Mouse (Mus musculus): Measurements from ENCODE around the gene Nostrin. TPM values are rescaled to one million over a fixed set of nuclear protein-coding genes. Genes with fewer than 3 reads are reported as not detected.

Nostrin gene
- polyA plus RNA-seq, 1 experiment from 2014 or later, result 0.10 TPM

DNA sequence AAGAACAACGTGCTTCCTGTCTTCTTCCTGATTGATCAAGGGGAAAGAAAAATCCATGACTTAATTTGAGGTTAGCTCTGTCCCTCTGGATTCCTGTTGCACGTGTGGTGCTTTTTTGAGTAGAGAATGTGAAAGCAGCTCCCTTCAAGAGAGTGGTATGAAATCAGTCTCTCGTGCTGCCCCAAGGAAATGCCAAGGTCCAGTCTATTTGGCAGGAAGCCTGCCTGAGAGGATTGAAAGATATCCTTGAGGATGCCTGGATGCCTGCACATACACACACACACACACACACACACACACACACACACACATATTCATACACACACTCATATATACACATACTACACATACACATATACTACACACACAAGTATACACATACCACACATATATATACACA is 13.1 kb downstream of the Nostrin start:
- in situ Hi-C loops (cut with MboI; ENCODE audit: low pct_unique_long_range_greater_than_20kb), result no loop called here
- DNase-seq (ENCODE audit: low read depth, low spot score), result no peak
- TF ChIP-seq CTCF (IDR thresholded peaks at IDR 0.05), result no peak
- CTCF ChIA-PET, result no interaction called here
- no peak for ATAC-seq
- no peaks in the 10 kb centered on the region for H3K27me3 ChIP-seq
- POLR2A ChIA-PET, result no interaction called here

DNA sequence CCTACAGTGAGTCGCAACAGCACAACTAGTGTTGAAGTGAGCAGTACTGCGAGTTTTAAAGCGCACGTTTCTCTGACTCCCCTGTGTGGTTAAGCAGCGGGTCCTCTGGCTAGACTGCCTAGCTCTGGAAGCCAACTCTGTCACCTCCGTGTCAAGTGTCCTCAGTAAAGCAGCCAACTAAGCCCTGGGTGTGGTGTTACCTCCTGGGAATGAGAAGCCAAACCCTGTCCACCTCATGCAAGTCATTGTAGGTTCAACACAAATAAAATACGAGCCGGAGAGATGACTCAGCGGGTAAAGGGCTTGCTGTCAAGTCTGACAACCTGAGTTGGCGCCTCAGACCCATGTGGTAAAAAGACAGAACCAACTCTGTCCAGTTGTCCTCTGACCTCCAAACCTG is 13.6 kb downstream of the Nostrin start:
- no peaks in the 10 kb centered on the region for H3K27me3 ChIP-seq
- in situ Hi-C loops (cut with MboI; ENCODE audit: low pct_unique_long_range_greater_than_20kb), result no loop called here
- no peak for TF ChIP-seq CTCF (IDR thresholded peaks at IDR 0.05)
- ATAC-seq (no peak), DNase-seq (ENCODE audit: low read depth, low spot score) (no peak)
- CTCF ChIA-PET, result no interaction called here
- POLR2A ChIA-PET, result no interaction called here

GRCm38 (mm10) chr2:69150841-69151240 is 15.2 kb downstream of the Nostrin start:
- no peaks in the 10 kb centered on the region for H3K27me3 ChIP-seq
- no peak for TF ChIP-seq CTCF (IDR thresholded peaks at IDR 0.05)
- ChIA-PET POLR2A (no interaction called here), CTCF (no interaction called here)
- no peak for DNase-seq (ENCODE audit: low read depth, low spot score)
- no peak for ATAC-seq
- in situ Hi-C loops (cut with MboI; ENCODE audit: low pct_unique_long_range_greater_than_20kb), result no loop called here

DNA sequence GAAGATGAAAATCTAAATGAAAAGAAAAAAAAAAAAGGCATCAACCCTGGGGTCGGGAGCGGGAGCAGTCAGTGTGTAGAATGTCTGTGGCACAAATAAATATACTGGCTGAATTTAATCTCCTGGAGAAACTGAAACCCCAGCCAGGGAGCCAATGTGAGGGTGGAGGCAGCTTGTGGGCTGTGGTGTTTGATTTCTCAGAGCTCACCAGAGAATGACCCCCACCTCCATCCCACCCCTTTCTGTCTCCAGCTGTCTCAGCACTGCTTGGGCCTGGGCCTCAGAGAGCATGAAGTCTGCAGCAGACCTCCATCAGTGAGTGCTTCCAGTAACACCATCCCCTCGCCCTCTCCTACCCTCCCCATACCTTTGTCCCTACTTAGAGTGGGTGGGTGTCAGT is 20.3 kb downstream of the Nostrin start:
- ATAC-seq (no peak), DNase-seq (ENCODE audit: low read depth, low spot score) (no peak)
- TF ChIP-seq CTCF (IDR thresholded peaks at IDR 0.05), result no peak
- H3K27me3 ChIP-seq, result no peaks in the 10 kb centered on the region
- POLR2A ChIA-PET, result interaction anchor here (0.6 kb wide), 1 partner anchor 19 kb away, joined by 3 read pairs; no protein-coding TSS in a partner anchor
- CTCF ChIA-PET, result no interaction called here
- in situ Hi-C loops (cut with MboI; ENCODE audit: low pct_unique_long_range_greater_than_20kb), result no loop called here

GRCm38 (mm10) chr2:69156283-69156682 is 20.7 kb downstream of the Nostrin start:
- ATAC-seq (no peak), DNase-seq (ENCODE audit: low read depth, low spot score) (no peak)
- no peak for TF ChIP-seq CTCF (IDR thresholded peaks at IDR 0.05)
- in situ Hi-C loops (cut with MboI; ENCODE audit: low pct_unique_long_range_greater_than_20kb), result no loop called here
- POLR2A ChIA-PET, result interaction anchor here (0.6 kb wide), 1 partner anchor 19 kb away, joined by 3 read pairs; no protein-coding TSS in a partner anchor
- CTCF ChIA-PET, result no interaction called here
- no peaks in the 10 kb centered on the region for H3K27me3 ChIP-seq

GRCm38 (mm10) chr2:69158907-69159306 is 23.3 kb downstream of the Nostrin start:
- no peak for ATAC-seq
- TF ChIP-seq CTCF (IDR thresholded peaks at IDR 0.05), result no peak
- ChIA-PET POLR2A (interaction anchor here (1.6 kb wide), 1 partner anchor 10 kb away, joined by 4 read pairs; no protein-coding TSS in a partner anchor), CTCF (interaction anchor here (1.2 kb wide), 1 partner anchor 9 kb away, joined by 3 read pairs; no protein-coding TSS in a partner anchor)
- in situ Hi-C loops (cut with MboI; ENCODE audit: low pct_unique_long_range_greater_than_20kb), result no loop called here
- no peaks in the 10 kb centered on the region for H3K27me3 ChIP-seq
- DNase-seq (ENCODE audit: low read depth, low spot score), result no peak

DNA sequence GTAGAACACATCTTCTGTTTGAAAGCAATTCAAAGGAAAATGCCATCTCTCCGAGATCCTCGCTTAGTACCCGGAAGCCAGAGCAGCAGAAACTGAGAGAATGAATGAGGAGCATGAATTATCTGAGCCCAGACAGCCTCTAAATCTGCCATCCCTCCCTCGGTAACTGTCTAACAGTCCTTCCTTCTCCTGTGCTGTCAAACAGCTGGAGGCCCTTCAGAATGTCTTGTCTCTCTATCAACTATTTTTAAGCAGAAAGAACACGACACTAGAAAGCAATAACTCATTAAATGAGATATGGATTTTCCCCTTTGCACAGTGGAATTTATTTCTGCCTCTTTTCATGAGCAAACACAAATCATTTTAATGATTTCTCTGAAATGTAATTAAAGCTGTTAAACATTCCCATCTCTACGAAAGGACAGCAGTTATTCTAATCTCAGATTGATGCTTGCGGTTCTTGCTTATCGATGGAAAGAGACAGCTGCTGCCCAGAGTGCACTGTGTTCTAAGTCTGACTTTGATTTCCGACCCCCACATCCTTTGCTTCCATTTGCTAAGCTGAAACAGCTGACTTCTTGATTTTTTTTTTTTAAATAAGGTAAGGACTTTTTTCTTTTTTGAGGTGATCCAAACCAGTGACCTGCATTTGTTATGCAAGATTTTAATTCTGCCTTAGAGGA is 34.9 kb downstream of the Nostrin start:
- DNase-seq (ENCODE audit: low read depth, low spot score) (no peak), ATAC-seq (no peak)
- ChIA-PET CTCF (interaction anchor here (2.1 kb wide), 1 partner anchor 11 kb away, joined by 7 read pairs; no protein-coding TSS in a partner anchor), POLR2A (no interaction called here)
- no peaks in the 10 kb centered on the region for H3K27me3 ChIP-seq
- in situ Hi-C loops (cut with MboI; ENCODE audit: low pct_unique_long_range_greater_than_20kb), result no loop called here
- no peak for TF ChIP-seq CTCF (IDR thresholded peaks at IDR 0.05)

DNA sequence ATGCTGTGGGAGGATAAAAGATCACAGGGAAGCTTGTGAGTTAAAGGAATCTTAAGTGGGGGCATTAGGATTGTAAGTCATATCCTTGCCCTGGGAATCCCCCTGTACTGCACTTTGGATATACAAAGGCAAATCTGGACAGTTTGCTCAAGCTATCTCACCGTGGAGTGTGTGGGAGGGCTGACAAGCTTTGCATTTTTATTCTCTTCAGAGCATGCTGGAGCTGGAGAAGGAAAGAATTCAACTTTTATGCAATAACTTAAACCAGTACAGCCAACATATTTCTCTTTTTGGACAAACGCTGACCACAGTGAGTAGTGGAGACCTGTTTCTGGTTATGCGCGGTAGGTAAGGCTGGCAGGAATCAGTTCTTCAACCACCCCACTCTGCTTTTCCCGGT is 39.7 kb downstream of the Nostrin start:
- ChIA-PET CTCF (interaction anchor here (0.6 to 1.3 kb wide), 3 partner anchors 9 to 96 kb away, joined by 3 to 4 read pairs (median 3); no protein-coding TSS in a partner anchor), POLR2A (interaction anchor here (0.6 kb wide), 1 partner anchor 19 kb away, joined by 3 read pairs; no protein-coding TSS in a partner anchor)
- DNase-seq (ENCODE audit: low read depth, low spot score) (no peak), ATAC-seq (no peak)
- TF ChIP-seq CTCF (IDR thresholded peaks at IDR 0.05), result no peak
- in situ Hi-C loops (cut with MboI; ENCODE audit: low pct_unique_long_range_greater_than_20kb), result no loop called here
- no peaks in the 10 kb centered on the region for H3K27me3 ChIP-seq

GRCm38 (mm10) chr2:69179721-69180120 is 44.1 kb downstream of the Nostrin start:
- POLR2A ChIA-PET, result no interaction called here
- H3K27me3 ChIP-seq, result no peaks in the 10 kb centered on the region
- DNase-seq (ENCODE audit: low read depth, low spot score), result no peak

GRCm38 (mm10) chr2:69187990-69188389 is 52.4 kb downstream of the Nostrin start:
- CTCF ChIA-PET, result interaction anchor here (1.1 to 1.4 kb wide), 2 partner anchors 10 to 12 kb away, joined by 3 to 4 read pairs; no protein-coding TSS in a partner anchor
- no peaks in the 10 kb centered on the region for H3K27me3 ChIP-seq

More at GRCm38 (mm10) chr2:69179721-69180120, 44.1 kb downstream of the Nostrin start:
- TF ChIP-seq CTCF (IDR thresholded peaks at IDR 0.05), result no peak
- in situ Hi-C loops (cut with MboI; ENCODE audit: low pct_unique_long_range_greater_than_20kb), result no loop called here
- ATAC-seq, result no peak
- CTCF ChIA-PET, result interaction anchor here (0.6 to 2.0 kb wide), 3 partner anchors 12 to 316 kb away, joined by 3 to 7 read pairs (median 4); no protein-coding TSS in a partner anchor

GRCm38 (mm10) chr2:69188732-69189131 is 53.1 kb downstream of the Nostrin start:
- no peak for DNase-seq (ENCODE audit: low read depth, low spot score)
- ATAC-seq, result no peak
- ChIA-PET CTCF (interaction anchor here (1.1 to 1.4 kb wide), 2 partner anchors 11 kb away, joined by 3 to 4 read pairs; no protein-coding TSS in a partner anchor), POLR2A (no interaction called here)
- H3K27me3 ChIP-seq, result no peaks in the 10 kb centered on the region
- in situ Hi-C loops (cut with MboI; ENCODE audit: low pct_unique_long_range_greater_than_20kb), result no loop called here
- no peak for TF ChIP-seq CTCF (IDR thresholded peaks at IDR 0.05)

More at GRCm38 (mm10) chr2:69187990-69188389, 52.4 kb downstream of the Nostrin start:
- TF ChIP-seq CTCF (IDR thresholded peaks at IDR 0.05), result no peak
- DNase-seq (ENCODE audit: low read depth, low spot score) (no peak), ATAC-seq (no peak)
- in situ Hi-C loops (cut with MboI; ENCODE audit: low pct_unique_long_range_greater_than_20kb), result no loop called here
- POLR2A ChIA-PET, result no interaction called here
